Mouse (Mus musculus) hindbrain, embryonic 11.5 days (tissue): ENCODE data around the gene Shb. TPM values are rescaled to one million over a fixed set of nuclear protein-coding genes. Genes with fewer than 3 reads are reported as not detected.
"Not testable (repeated sequence)": the region's sequence is repeated elsewhere in the genome, so short reads cannot be mapped to it uniquely, and the experiment has no call there.

Source experiments
- ATAC-seq: fragments of 200-750 bp; cut with Nextera tagmentation; 2 replicates; pipeline ENCODE4 v1.8.0; 2017; ENCODE audit warnings: mild to moderate bottlenecking, moderate TSS enrichment, moderate library complexity; ENCODE audit not compliant: low FRiP score
- DNase-seq: peaks from one replicate; pipeline ENCODE4 v3.0.0-alpha.2; 2015; ENCODE audit warnings: low spot score
- H3K27ac ChIP-seq: fragments of 300-500 bp; sonication (generic); 2 replicates; pipeline ENCODE4 v1.5.1; 2014; ENCODE audit warnings: mild to moderate bottlenecking, low read depth, low read length
- H3K27me3 ChIP-seq: fragments of 300-500 bp; sonication (generic); 2 replicates; pipeline ENCODE4 v1.6.1; 2014; ENCODE audit warnings: mild to moderate bottlenecking, low read length, moderate library complexity, mixed read lengths; ENCODE audit not compliant: control insufficient read depth, insufficient read depth
- H3K36me3 ChIP-seq: fragments of 300-500 bp; sonication (generic); 2 replicates; pipeline ENCODE4 v1.6.1; 2014; ENCODE audit warnings: mild to moderate bottlenecking, low read length, moderate library complexity, mixed read lengths; ENCODE audit not compliant: control insufficient read depth, insufficient read depth
- H3K4me1 ChIP-seq: fragments of 300-500 bp; sonication (generic); replicated peaks from 2 replicates; pipeline ENCODE4 v1.6.1; 2014; ENCODE audit warnings: low read length, mixed read lengths; ENCODE audit not compliant: control insufficient read depth, insufficient read depth
- H3K4me2 ChIP-seq: fragments of 300-500 bp; sonication (generic); replicated peaks from 2 replicates; pipeline ENCODE4 v1.6.1; 2014; ENCODE audit warnings: mild to moderate bottlenecking, low read depth, low read length
- H3K4me3 ChIP-seq: fragments of 300-500 bp; sonication (generic); 2 replicates; pipeline ENCODE4 v1.5.1; 2014; ENCODE audit warnings: low read depth, low read length
- H3K9ac ChIP-seq: fragments of 300-500 bp; sonication (generic); 2 replicates; pipeline ENCODE4 v1.6.1; 2014; ENCODE audit warnings: low read depth, low read length
- H3K9me3 ChIP-seq: fragments of 300-500 bp; sonication (generic); 2 replicates; pipeline ENCODE4 v1.6.1; 2016; ENCODE audit warnings: low read length; ENCODE audit not compliant: control insufficient read depth
- WGBS: fragments of 180-500 bp; shearing (Covaris S2); extraction: QIAGEN DNeasy Blood & Tissue Kit; methylation state at CpG from one replicate; pipeline ENCODE4 v1.1.7; 2014; 5-methylcytosine and 5-hydroxymethylcytosine counted together
- polyA plus RNA-seq: library from polyadenylated mRNA; unstranded; fragments of >200 nt; fragmentation: Nextera tagmentation; extraction: Ambion mirVana; gene quantifications from 2 replicates; pipeline ENCODE4 v1.2.1, GENCODE M21; 2014

Shb gene
- polyA plus RNA-seq, 1 experiment from 2014 or later: 4.2 TPM

DNA sequence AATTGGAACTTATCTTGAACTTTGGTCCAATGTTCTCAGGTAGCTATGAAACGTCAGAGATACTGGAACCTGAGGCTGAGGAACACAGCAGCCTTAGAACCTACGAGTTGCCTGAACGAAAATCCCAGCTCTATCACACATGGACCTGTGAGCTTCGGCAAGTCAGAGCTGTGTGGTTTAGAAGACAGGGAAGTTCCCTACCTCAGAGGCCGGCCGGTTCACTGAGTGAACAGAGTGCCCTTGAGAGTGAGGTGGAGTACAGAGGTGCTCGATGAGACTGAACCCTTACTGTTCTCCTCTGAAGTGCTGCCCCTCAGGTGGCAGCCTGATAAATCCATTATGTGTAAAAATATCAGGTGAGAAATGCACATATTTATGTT is 128.8 kb downstream of the Shb start:
- ATAC-seq: no peak
- Histone ChIP-seq H3K36me3 (peaks cover 12% of the 10 kb centered on the region; the same call in 1 of the 2 replicates), H3K4me3 (no peak overlapping the region), H3K27me3 (no peaks in the 10 kb centered on the region), H3K9me3 (no peaks in the 10 kb centered on the region), H3K27ac (no peak overlapping the region), H3K4me2 (no peak overlapping the region), H3K9ac (no peak overlapping the region), H3K4me1 (no peaks in the 10 kb centered on the region)
- DNase-seq: no peak
- 89% methylated on average over 7 of the region's 7 CpGs for WGBS

DNA sequence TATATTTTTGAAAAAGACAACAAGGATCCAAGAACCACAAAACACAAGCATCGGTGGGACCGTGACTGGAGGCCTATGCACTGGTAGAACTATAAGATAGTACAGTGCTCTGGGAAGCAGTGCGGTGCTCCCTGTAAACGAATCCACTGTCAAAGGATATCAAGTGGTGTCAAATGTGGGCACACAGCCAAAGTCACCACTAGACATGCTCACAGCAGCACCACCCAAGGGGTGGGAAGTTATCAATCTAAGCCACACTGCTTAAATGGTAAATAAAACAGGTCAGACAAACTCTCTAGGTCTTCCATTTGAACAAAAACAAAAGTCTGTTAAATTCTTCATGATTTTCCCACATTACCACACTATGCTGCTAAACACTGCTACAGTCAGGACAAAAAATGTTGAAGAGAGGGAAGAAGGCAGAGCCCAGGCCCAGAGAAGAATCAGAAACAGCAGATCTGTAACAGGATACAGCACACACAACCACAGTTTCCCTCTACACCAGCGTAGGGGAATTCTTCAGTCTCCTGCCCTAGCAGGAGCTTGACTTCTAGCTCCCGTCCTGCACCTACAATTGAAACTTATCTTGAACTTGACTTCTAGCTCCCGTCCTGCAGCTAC is 129.3 kb downstream of the Shb start:
- Histone ChIP-seq H3K9me3 (no peaks in the 10 kb centered on the region), H3K27me3 (no peaks in the 10 kb centered on the region), H3K27ac (no peak overlapping the region), H3K9ac (no peak overlapping the region), H3K4me2 (no peak overlapping the region), H3K4me3 (no peak overlapping the region), H3K36me3 (peaks cover 12% of the 10 kb centered on the region; the same call in 1 of the 2 replicates), H3K4me1 (no peaks in the 10 kb centered on the region)
- no peak for DNase-seq
- 90% methylated on average over 7 of the region's 7 CpGs for WGBS
- no peak for ATAC-seq

DNA sequence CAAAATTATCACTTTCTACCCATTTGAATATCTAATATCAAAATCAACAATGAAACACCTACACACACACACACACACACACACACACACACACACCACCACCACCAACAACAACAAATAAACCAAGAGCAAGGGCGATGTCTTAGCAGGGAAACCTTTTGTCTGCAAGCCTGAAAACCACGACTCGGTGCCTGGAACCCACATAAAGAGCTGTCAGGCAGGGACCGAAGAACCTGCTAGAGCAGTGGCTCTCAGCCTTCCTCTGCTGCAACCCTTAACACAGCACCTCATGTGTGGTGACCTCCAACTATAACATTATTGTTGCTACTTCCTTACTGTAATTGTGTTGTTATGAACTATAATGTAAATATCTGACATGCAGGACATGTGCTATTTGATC is 130.0 kb downstream of the Shb start:
- Histone ChIP-seq H3K4me3 (no peak overlapping the region), H3K27ac (no peak overlapping the region), H3K36me3 (peaks cover 12% of the 10 kb centered on the region; the same call in 1 of the 2 replicates), H3K4me2 (no peak overlapping the region), H3K4me1 (no peaks in the 10 kb centered on the region), H3K9me3 (no peaks in the 10 kb centered on the region), H3K9ac (no peak overlapping the region), H3K27me3 (no peaks in the 10 kb centered on the region)
- ATAC-seq: no peak
- WGBS: 94% methylated on average over 4 of the region's 4 CpGs
- no peak for DNase-seq

DNA sequence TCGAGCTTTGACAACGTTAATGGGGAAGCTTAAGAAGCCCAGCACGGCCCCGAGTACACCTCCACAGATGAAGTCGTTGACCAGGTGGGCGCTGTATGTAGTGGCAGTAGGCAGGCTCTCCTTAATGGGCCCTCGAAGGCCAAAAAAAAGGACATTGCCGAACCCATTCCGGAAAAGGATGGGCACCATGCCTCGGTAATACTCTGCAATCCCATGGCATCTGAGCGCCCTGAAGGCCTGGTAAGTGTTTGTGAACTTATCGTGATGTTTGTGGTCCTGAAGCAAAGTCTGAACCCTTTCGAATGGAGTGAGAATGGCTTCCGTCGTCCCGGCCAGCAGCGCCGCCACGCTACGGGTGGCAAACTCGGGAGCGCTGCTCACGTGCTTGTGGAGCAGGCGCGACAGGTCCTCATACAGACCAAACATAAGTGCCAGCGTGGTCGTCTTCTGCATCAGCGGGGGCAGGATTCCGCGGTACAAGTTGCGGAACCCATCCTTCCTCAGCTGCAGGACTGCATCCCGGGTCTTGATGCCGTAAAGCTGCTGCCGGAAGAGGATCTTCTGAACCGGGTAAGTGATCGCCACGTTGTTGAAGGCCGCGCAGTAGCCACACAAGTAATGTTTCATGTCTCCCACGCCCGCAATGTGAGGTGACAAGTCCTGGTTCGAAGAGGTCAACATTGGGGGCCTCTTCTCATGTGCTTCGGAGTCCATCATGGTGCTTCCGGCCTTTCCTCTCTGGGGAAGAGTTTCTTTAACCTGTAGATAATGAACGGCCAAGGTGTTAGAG is 132.7 kb downstream of the Shb start:
- Histone ChIP-seq H3K36me3 (peaks cover 12% of the 10 kb centered on the region; the same call in 1 of the 2 replicates), H3K4me3 (no peak overlapping the region), H3K9ac (no peak overlapping the region), H3K4me1 (no peaks in the 10 kb centered on the region), H3K9me3 (no peaks in the 10 kb centered on the region), H3K27ac (no peak overlapping the region), H3K4me2 (no peak overlapping the region), H3K27me3 (no peaks in the 10 kb centered on the region)
- DNase-seq: no peak
- ATAC-seq: no peak
- WGBS: 95% methylated on average over 45 of the region's 45 CpGs

DNA sequence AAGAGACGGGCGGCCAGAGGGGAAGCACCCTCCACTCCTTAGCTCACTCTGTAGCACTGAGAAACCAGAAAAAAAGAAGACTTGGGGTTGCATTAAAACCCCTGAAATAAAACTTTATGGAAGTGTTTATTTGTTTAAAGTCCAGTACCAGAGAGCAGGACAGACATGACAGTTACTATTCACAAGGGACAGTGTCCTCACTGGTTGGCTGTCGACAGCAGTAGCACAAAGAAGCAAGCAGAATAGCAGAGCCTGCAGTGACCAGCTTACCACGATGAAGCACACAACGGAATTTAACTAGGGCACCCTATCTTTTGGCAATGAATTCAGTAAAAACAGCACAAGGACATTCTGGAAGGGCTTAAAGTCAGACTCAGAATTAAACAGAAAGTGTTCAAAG is 134.0 kb downstream of the Shb start:
- H3K27ac ChIP-seq, H3K4me1 ChIP-seq, H3K4me3 ChIP-seq, H3K4me2 ChIP-seq, DNase-seq, H3K36me3 ChIP-seq, H3K9ac ChIP-seq, ATAC-seq, H3K27me3 ChIP-seq, H3K9me3 ChIP-seq: not testable (repeated sequence)
- 92% methylated on average over 5 of the region's 5 CpGs for WGBS

DNA sequence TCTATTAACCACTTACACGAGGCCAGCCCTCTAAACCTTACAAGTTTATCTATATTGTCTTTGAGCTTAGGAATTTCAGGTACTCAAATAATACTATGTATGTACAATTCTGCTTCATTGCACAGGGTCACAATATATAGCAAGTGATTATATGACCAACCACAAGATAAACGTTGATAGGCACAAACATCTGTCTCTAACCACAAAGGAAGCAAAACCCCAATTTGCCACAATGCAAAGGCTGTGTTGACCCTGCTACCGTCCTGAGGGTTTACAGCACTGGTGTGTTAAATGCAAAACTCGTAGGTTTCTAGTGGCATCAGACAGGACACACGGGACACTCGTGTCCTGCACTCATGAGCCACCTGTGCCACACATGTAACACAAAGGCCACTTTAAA is 136.1 kb downstream of the Shb start:
- ATAC-seq, H3K9me3 ChIP-seq, H3K9ac ChIP-seq, DNase-seq, H3K4me3 ChIP-seq, H3K4me1 ChIP-seq, H3K27ac ChIP-seq, H3K4me2 ChIP-seq, H3K36me3 ChIP-seq, H3K27me3 ChIP-seq: not testable (repeated sequence)
- 92% methylated on average over 5 of the region's 6 CpGs for WGBS

DNA sequence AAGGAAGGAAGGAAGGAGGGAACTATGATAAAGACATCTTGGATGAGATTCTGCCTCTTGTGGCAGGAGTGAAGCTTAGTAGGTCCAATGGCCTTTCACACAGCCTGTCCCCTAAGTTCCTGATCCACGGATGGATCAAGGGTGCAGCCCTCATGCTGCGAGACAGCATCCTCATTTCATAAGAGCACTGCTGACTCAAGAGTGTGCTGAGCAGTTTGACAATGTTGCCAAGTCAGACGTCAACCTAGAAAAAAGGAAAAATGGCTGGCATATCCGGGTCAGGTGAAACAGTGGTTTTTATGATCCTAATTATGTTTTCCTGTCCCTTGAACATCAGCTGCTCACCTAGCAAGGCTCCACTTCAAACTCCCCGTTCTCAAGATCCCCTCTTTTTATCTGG is 138.6 kb downstream of the Shb start:
- Histone ChIP-seq H3K4me1 (no peaks in the 10 kb centered on the region), H3K9me3 (no peaks in the 10 kb centered on the region), H3K27me3 (no peaks in the 10 kb centered on the region), H3K9ac (no peak overlapping the region), H3K4me2 (no peak overlapping the region), H3K4me3 (no peak overlapping the region), H3K27ac (no peak overlapping the region), H3K36me3 (peaks cover under 1% of the 10 kb centered on the region; the same call in 1 of the 2 replicates)
- ATAC-seq (no peak), DNase-seq (no peak)
- WGBS: 84% methylated on average over 5 of the region's 5 CpGs

DNA sequence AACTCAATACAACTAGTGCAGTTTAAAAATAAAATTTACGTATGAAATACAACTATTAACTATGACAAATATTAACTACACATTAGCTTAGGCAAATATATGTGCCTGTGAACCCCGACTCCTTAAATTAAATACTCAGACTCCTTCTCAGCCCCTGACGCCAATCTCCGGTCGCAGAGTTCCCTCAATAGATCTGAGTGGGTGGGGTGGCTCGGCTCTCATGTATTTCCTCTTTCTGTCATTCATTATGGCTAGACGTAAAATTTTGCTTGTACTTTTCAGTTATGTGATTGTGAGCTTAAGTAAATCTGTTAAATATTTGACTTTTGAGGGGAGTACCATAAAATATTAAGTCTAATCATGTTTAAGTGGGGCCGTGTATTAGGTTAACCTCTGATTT is 139.3 kb downstream of the Shb start:
- H3K27me3 ChIP-seq: no peaks in the 10 kb centered on the region
- H3K9ac ChIP-seq: no peak overlapping the region
- no peak for DNase-seq
- H3K4me3 ChIP-seq: no peak overlapping the region
- H3K4me2 ChIP-seq: no peak overlapping the region
- WGBS: 88% methylated on average over 8 of the region's 8 CpGs
- H3K27ac ChIP-seq: no peak overlapping the region
- no peak for ATAC-seq
- no peaks in the 10 kb centered on the region for H3K4me1 ChIP-seq
- no peaks in the 10 kb centered on the region for H3K9me3 ChIP-seq
- H3K36me3 ChIP-seq: no peaks in the 10 kb centered on the region

DNA sequence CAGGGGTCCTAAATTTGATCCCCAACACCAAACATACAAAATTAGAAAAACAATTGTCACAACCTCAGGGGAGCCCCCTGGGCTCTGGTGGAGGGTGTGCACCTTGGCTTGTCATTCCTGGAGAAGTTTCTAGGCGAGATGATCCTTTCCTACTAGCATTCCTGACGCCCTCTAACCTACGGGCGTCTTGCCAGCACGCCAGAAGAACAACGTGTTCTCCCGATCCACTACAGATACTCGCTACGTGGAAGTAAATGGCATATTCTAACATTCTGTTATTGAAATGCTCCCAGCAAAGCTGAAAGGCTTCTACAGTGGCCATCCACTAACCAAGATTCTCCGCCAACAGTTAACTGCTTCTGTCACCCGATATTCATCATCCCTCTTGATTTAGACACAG is 139.7 kb downstream of the Shb start:
- Histone ChIP-seq H3K4me2 (no peak overlapping the region), H3K4me1 (no peaks in the 10 kb centered on the region), H3K27me3 (no peaks in the 10 kb centered on the region), H3K27ac (no peak overlapping the region), H3K9ac (no peak overlapping the region), H3K4me3 (no peak overlapping the region), H3K36me3 (no peaks in the 10 kb centered on the region), H3K9me3 (no peaks in the 10 kb centered on the region)
- ATAC-seq: no peak
- DNase-seq: no peak
- 84% methylated on average over 11 of the region's 11 CpGs for WGBS
